Mouse (Mus musculus): ENCODE data around the gene St3gal6.
A peak's percentile ranks its signal among the peaks of the same experiment; 100 is the strongest.

GRCm38 (mm10) chr16:58523972-58524850, at the start of gene St3gal6:
- TF ChIP-seq CTCF (IDR thresholded peaks at IDR 0.05) (no peak), EP300 (IDR thresholded peaks at IDR 0.05; ENCODE audit: insufficient read depth, low read depth, low read length) (peak; percentile 83), POLR2A (IDR thresholded peaks at IDR 0.05; ENCODE audit: insufficient read depth, low read depth, low read length) (0 out of 2 replicates have a peak, but pooled peaks have one; percentile 34)

Data from heart, adult 2 months (tissue).